Mouse (Mus musculus) liver, embryonic 15.5 days (tissue): ENCODE measurements around the gene Ptges2. TPM values are rescaled to one million over a fixed set of nuclear protein-coding genes. Genes with fewer than 3 reads are reported as not detected.

Experiments used
- ATAC-seq: fragments of 200-750 bp; cut with Nextera tagmentation; 2 replicates; pipeline ENCODE4 v1.8.0; 2017; ENCODE audit warnings: moderate number of reproducible peaks, mild to moderate bottlenecking, moderate library complexity; ENCODE audit not compliant: insufficient read depth
- H3K27ac ChIP-seq: fragments of 300-500 bp; sonication (generic); replicated peaks from 2 replicates; pipeline ENCODE4 v1.5.1; 2015; ENCODE audit warnings: mild to moderate bottlenecking, inconsistent platforms
- H3K27me3 ChIP-seq: fragments of 300-500 bp; sonication (generic); 2 replicates; pipeline ENCODE4 v1.6.1; 2015; ENCODE audit warnings: mild to moderate bottlenecking, inconsistent platforms
- H3K36me3 ChIP-seq: fragments of 300-500 bp; sonication (generic); replicated peaks from 2 replicates; pipeline ENCODE4 v1.6.1; 2015; ENCODE audit warnings: moderate library complexity, mild to moderate bottlenecking, inconsistent platforms
- H3K4me1 ChIP-seq: fragments of 300-500 bp; sonication (generic); replicated peaks from 2 replicates; pipeline ENCODE4 v1.6.1; 2015; ENCODE audit warnings: inconsistent platforms
- H3K4me2 ChIP-seq: fragments of 300-500 bp; sonication (generic); 2 replicates; pipeline ENCODE4 v1.6.1; 2015; ENCODE audit warnings: moderate library complexity, mild to moderate bottlenecking, inconsistent platforms
- H3K4me3 ChIP-seq: fragments of 300-500 bp; sonication (generic); replicated peaks from 2 replicates; pipeline ENCODE4 v1.5.1; 2015; ENCODE audit warnings: mild to moderate bottlenecking, inconsistent platforms
- H3K9ac ChIP-seq: fragments of 300-500 bp; sonication (generic); 2 replicates; pipeline ENCODE4 v1.6.1; 2015; ENCODE audit warnings: moderate library complexity, mild to moderate bottlenecking, inconsistent platforms
- H3K9me3 ChIP-seq: fragments of 300-500 bp; sonication (generic); replicated peaks from 2 replicates; pipeline ENCODE4 v1.6.1; 2016; ENCODE audit warnings: inconsistent platforms
- WGBS: fragments of 180-500 bp; shearing (Covaris S2); methylation state at CpG from one replicate; pipeline ENCODE4 v1.1.7; 2015; ENCODE audit warnings: mixed read lengths; ENCODE audit not compliant: insufficient replicate concordance; 5-methylcytosine and 5-hydroxymethylcytosine counted together
- polyA plus RNA-seq: library from polyadenylated mRNA; unstranded; fragments of >200 nt; fragmentation: Nextera tagmentation; extraction: Ambion mirVana; gene quantifications from 2 replicates; pipeline ENCODE4 v1.2.1, GENCODE M21; 2015

Gene Ptges2
- polyA plus RNA-seq, 1 experiment from 2014 or later = 12.2 TPM

- no peak for ATAC-seq
- WGBS = 82% methylated on average over 13 of the region's 13 CpGs
- Histone ChIP-seq H3K4me2 (no peak overlapping the region), H3K4me3 (no peak overlapping the region), H3K9me3 (no peaks in the 10 kb centered on the region), H3K36me3 (peaks cover 90% of the 10 kb centered on the region), H3K27ac (no peak overlapping the region), H3K27me3 (no peaks in the 10 kb centered on the region), H3K4me1 (peaks cover 6% of the 10 kb centered on the region), H3K9ac (no peak overlapping the region)
These were observed 20.3 kb upstream of the Ptges2 start for GRCm38 (mm10) chr2:32375317-32375940.

DNA sequence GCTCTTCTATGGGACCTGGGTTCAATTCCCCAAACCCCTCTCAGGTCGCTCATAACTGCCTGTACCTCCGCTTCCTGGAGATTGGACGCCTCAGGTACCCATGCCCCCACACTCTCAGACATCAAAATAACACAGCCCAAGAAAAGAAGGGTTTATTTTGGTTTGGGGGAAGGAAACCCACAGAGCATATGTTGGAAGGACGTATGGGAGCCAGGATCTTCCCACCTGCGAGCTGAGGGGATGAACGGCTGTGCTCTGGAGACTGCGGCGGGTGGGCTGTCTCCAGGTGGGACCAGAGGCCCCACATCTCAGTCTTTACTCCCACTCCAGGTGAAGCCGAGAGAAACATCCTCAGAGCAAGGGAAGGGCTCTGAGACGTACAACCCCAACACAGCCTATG, 18.7 kb upstream of the Ptges2 start:
- peaks cover 74% of the 10 kb centered on the region for H3K36me3 ChIP-seq
- 77% methylated on average over 10 of the region's 10 CpGs for WGBS

DNA sequence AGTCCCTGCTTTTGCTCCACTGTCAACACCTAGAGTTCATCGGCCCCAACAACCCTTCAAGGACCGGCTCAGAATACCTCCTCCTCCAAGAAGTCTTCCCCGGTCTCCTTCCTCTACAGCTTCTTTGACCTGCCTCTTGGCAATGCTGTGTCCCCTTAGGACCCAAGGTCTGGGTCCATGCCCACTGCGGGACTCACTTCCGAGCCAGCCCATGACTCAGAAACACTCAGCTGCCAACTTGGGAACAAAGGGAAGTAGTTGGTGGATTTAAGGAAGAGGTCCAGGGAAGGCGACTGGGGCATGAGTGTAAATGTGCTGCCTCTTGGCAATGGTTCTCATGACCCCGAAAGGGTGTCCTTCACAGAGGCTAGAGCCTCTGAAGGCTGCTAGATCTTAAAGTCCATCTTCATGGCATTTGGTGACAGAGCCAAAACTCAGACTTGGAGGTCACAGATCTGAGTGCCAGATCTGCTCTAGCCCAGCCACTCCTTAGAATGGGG, 15.6 kb upstream of the Ptges2 start:
- H3K4me3 ChIP-seq = no peak overlapping the region
- H3K9me3 ChIP-seq = no peaks in the 10 kb centered on the region
- H3K27ac ChIP-seq = no peak overlapping the region
- ATAC-seq = no peak
- H3K27me3 ChIP-seq = peaks cover 30% of the 10 kb centered on the region
- peaks cover 25% of the 10 kb centered on the region for H3K4me1 ChIP-seq
- 77% methylated on average over 7 of the region's 7 CpGs for WGBS
- H3K4me2 ChIP-seq = no peak overlapping the region
- H3K36me3 ChIP-seq = peaks cover 47% of the 10 kb centered on the region
- H3K9ac ChIP-seq = no peak overlapping the region

More for the DNA sequence above, 18.7 kb upstream of the Ptges2 start:
- Histone ChIP-seq H3K9me3 (no peaks in the 10 kb centered on the region), H3K4me3 (no peak overlapping the region), H3K9ac (no peak overlapping the region), H3K4me2 (no peak overlapping the region), H3K4me1 (peaks cover 20% of the 10 kb centered on the region), H3K27me3 (0 out of 2 replicates have a peak, but pooled peaks cover under 1% of the 10 kb centered on the region), H3K27ac (no peak overlapping the region)
- ATAC-seq = no peak

DNA sequence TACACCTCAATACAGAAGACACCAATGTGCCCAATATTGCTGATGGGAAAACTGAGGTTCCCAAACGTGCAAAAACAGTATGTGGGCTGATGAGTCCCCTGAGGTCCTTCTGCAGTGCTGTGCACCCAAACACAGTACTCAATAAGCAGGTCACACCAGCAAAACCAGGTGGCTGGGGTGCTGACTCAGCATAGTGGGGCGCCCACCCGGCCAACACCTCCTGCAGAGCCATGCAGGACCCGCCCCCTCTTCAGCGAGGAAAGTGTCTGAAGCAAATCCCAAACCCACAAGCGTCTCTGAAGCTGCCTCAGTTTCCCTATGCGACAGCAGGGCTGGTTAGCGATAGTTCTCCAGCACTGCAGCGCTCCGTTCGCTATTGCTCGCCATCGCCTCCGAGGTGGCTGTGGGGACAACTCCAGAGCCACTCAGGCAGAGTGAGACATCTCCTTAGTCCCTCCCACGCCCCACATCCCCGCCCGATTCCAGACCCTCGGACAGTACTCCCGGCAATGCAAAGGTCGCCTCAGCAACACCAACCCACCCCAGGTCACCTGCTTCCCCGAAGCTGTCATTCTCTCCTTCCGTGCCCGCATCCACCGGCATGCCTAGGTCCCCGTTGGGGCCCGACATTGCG, 14.4 kb upstream of the Ptges2 start:
- Histone ChIP-seq H3K27me3 (peaks cover 36% of the 10 kb centered on the region), H3K4me1 (peaks cover 25% of the 10 kb centered on the region), H3K4me2 (peak overlapping the region; percentile 98), H3K9me3 (no peaks in the 10 kb centered on the region), H3K4me3 (peak overlapping the region; percentile 68), H3K36me3 (peaks cover 35% of the 10 kb centered on the region), H3K9ac (peak overlapping the region; percentile 69), H3K27ac (peak overlapping the region; percentile 74)
- peak; percentile 35 for ATAC-seq
- under 1% methylated on average over 27 of the region's 27 CpGs for WGBS

- Histone ChIP-seq H3K27me3 (peaks cover 36% of the 10 kb centered on the region), H3K9ac (peak within 1 kb of the TSS; percentile 69), H3K4me1 (peaks cover 25% of the 10 kb centered on the region), H3K36me3 (peaks cover 29% of the 10 kb centered on the region), H3K9me3 (no peaks in the 10 kb centered on the region), H3K27ac (peak within 1 kb of the TSS; percentile 74), H3K4me2 (peak within 1 kb of the TSS; percentile 98), H3K4me3 (peak within 1 kb of the TSS; percentile 68)
- under 1% methylated on average over 47 of the region's 47 CpGs for WGBS
- peak; percentile 92 for ATAC-seq
These were observed 13.9 kb upstream of the Ptges2 start, which contains the start of gene 1110008P14Rik for GRCm38 (mm10) chr2:32381775-32382223. 1110008P14Rik (minus strand) TSS chr2:32381938.

- H3K4me2 ChIP-seq = no peak overlapping the region; the same call in 1 of the 2 replicates
- 71% methylated on average over 2 of the region's 2 CpGs for WGBS
- H3K36me3 ChIP-seq = peaks cover 20% of the 10 kb centered on the region
- no peaks in the 10 kb centered on the region for H3K9me3 ChIP-seq
- H3K4me1 ChIP-seq = peaks cover 29% of the 10 kb centered on the region
- peaks cover 41% of the 10 kb centered on the region for H3K27me3 ChIP-seq
- no peak overlapping the region for H3K4me3 ChIP-seq
- H3K9ac ChIP-seq = no peak overlapping the region
- H3K27ac ChIP-seq = no peak overlapping the region
- ATAC-seq = no peak
These were observed 13.0 kb upstream of the Ptges2 start for GRCm38 (mm10) chr2:32382689-32383088.

GRCm38 (mm10) chr2:32387706-32388490, 7.8 kb upstream of the Ptges2 start, which contains the start of gene Lcn2:
Lcn2 (minus strand) TSS chr2:32388252.
- Histone ChIP-seq H3K4me2 (no peak within 1 kb of the TSS; the same call in 1 of the 2 replicates), H3K9me3 (no peaks in the 10 kb centered on the region), H3K27ac (peak within 1 kb of the TSS; percentile 38; the same call in 1 of the 2 replicates), H3K27me3 (peaks cover 35% of the 10 kb centered on the region), H3K4me3 (peak within 1 kb of the TSS; percentile 24), H3K36me3 (no peaks in the 10 kb centered on the region), H3K4me1 (peaks cover 20% of the 10 kb centered on the region), H3K9ac (peak within 1 kb of the TSS; percentile 1; the same call in 1 of the 2 replicates)
- WGBS = 43% methylated on average over 5 of the region's 5 CpGs
- peak; percentile 35 for ATAC-seq

DNA sequence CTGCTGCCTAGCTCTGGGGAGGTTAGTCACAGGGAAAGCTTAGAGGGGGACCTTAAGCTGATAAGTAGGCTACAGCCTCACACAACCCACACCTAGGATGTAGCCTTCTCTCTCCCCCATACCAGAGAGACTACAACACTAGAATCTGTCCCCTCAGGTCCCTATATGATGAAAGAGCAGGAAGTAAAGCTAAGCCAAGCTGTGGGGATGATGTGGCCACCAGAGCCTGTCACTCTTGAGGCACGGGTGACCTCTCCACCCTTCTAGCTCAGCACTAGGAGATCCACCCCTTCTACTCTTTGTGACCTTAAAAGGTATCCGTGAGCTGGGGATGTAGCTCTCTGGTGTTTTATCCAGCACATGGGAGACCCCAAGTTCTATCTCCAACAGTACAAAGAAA, 6.5 kb upstream of the Ptges2 start:
- peaks cover 22% of the 10 kb centered on the region; the same call in 1 of the 2 replicates for H3K27me3 ChIP-seq
- H3K4me2 ChIP-seq = no peak overlapping the region
- H3K36me3 ChIP-seq = no peaks in the 10 kb centered on the region
- ATAC-seq = no peak
- 0 out of 2 replicates have a peak overlapping the region, but pooled peaks have one; percentile 19 for H3K27ac ChIP-seq
- WGBS = 39% methylated on average over 2 of the region's 2 CpGs
- no peak overlapping the region for H3K4me3 ChIP-seq
- H3K9me3 ChIP-seq = no peaks in the 10 kb centered on the region
- no peak overlapping the region for H3K9ac ChIP-seq
- peaks cover 20% of the 10 kb centered on the region for H3K4me1 ChIP-seq

DNA sequence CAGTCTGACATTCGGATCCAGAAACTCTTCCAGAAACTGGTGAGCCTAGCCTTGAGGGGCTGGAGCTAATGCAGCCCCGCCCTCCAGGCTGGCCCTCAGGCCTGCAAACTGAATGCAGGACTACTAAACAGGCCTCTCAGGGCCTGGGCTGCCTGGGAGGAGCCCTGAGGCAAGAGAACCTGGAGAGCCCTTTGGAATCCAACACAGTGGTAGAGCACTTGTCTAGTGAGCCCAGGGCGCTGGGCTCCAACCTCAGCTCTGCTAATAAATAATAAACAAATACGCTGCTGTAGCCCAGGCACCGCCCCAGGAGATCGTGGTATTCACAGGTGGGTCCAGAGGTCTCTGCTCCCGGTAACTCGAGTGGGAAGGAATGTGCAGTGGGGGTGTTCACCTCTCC, 4.8 kb upstream of the Ptges2 start:
- H3K4me2 ChIP-seq = no peak overlapping the region
- 72% methylated on average over 8 of the region's 8 CpGs for WGBS
- H3K9me3 ChIP-seq = no peaks in the 10 kb centered on the region
- H3K9ac ChIP-seq = no peak overlapping the region
- H3K27ac ChIP-seq = no peak overlapping the region
- peaks cover 9% of the 10 kb centered on the region; the same call in 1 of the 2 replicates for H3K27me3 ChIP-seq
- H3K4me3 ChIP-seq = no peak overlapping the region
- no peaks in the 10 kb centered on the region for H3K36me3 ChIP-seq
- ATAC-seq = no peak
- H3K4me1 ChIP-seq = peaks cover 34% of the 10 kb centered on the region

DNA sequence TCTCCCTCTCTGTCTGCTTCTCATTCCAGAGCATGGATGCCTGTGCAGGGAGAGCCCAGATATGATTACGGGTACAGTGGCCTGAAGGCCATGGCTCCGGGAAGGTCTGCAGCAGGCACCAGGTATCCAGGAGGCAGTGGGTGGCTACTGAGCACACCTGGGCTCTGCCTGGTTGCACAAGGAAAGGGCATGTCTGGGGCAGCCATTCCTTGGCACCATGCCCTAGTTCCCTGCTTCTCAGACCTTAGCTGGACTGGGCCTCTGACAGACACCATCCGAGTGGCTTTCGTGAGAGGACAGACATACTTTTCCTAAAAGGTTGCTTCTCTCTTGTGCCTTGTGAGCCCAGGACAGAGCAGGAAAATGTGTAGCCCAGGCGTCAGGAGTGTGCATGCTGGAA, 3.6 kb upstream of the Ptges2 start:
- no peak for ATAC-seq
- WGBS = 74% methylated on average over 5 of the region's 5 CpGs

More for the DNA sequence above, 3.6 kb upstream of the Ptges2 start:
- H3K36me3 ChIP-seq = no peaks in the 10 kb centered on the region
- peaks cover 45% of the 10 kb centered on the region for H3K4me1 ChIP-seq
- no peak overlapping the region for H3K4me3 ChIP-seq
- 0 out of 2 replicates have a peak overlapping the region, but pooled peaks have one; percentile 5 for H3K27ac ChIP-seq
- H3K27me3 ChIP-seq = peaks cover 9% of the 10 kb centered on the region; the same call in 1 of the 2 replicates
- H3K9ac ChIP-seq = no peak overlapping the region
- no peak overlapping the region for H3K4me2 ChIP-seq
- no peaks in the 10 kb centered on the region for H3K9me3 ChIP-seq
